Mouse (Mus musculus): Measurements from ENCODE around the gene Gm17662. TPM values are rescaled to one million over a fixed set of nuclear protein-coding genes. Genes with fewer than 3 reads are reported as not detected.

The Gm17662 gene
- polyA plus RNA-seq, 1 experiment from 2014 or later: not detected

DNA sequence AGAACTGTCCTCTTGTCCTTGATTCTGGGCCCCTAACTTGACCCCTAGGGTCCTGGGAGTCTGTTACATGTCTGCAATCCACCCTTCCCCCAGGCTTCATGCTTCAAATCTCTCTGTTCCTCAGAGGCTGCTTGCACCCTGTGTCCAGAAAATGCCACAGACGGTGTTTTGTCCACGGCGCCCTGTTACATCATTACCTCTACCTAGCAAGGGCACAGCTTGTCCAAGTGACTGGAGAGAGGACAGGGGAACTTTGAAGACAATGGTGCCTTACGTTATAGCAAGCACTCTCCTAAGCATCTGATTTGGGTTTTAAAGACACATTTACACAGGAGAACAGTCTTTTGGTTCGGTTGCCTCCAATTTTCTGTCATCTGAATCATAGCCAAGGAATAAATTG, 36.5 kb downstream of the Gm17662 start:
- Histone ChIP-seq H3K27ac (peak overlapping the region; percentile 71), H3K27me3 (replicated peaks) (no peaks in the 10 kb centered on the region), H3K4me3 (no peak overlapping the region), H3K36me3 (replicated peaks) (no peaks in the 10 kb centered on the region), H3K4me1 (peaks cover 24% of the 10 kb centered on the region), H3K9ac (no peak overlapping the region), H3K4me2 (no peak overlapping the region), H3K9me3 (no peaks in the 10 kb centered on the region)
- 65% methylated on average over 5 of the region's 5 CpGs for WGBS
- ATAC-seq (replicated peaks): no peak

DNA sequence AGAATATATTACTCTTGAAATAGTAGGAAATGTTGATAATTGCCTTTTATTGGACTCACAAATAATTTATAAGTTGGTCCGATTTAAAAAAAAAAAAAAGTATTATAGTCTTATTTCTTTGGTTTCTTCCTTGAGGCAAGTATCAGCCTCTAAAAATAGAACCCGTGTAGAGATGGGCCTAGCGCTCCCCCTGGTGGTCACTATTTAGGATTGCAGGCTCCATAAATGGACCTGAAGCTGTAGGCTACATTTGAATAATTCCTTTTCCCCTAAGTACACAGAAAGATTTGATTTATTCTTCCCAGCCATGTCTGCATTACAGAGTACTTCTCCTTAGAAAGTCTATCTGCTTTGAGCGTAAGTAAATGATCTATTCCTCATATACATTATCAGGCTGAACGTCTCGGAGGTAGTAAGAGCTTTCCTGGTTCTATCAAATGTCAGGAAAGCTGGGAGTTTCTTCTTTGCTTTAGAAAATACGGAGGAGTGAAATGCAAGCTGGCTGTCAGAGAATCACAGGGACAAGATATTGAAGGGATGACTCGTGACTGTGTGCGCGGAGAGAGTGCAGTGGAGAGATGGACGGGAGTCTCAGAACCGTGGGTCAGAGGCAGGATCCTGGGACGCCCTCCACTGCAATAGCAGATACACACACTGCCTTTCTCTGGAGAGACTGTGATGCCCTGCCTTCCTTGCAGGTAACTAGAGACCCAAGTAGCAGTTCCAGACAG, 37.0 kb downstream of the Gm17662 start:
- 0 out of 2 replicates have a peak overlapping the region, but pooled peaks have one; percentile 3 for H3K27ac ChIP-seq
- 0 out of 2 replicates have a peak, but pooled peaks have one; percentile 45 for ATAC-seq (replicated peaks)
- H3K9me3 ChIP-seq: no peaks in the 10 kb centered on the region
- H3K36me3 ChIP-seq (replicated peaks): no peaks in the 10 kb centered on the region
- H3K4me2 ChIP-seq: no peak overlapping the region
- peaks cover 19% of the 10 kb centered on the region for H3K4me1 ChIP-seq
- H3K27me3 ChIP-seq (replicated peaks): no peaks in the 10 kb centered on the region
- WGBS: 52% methylated on average over 13 of the region's 13 CpGs
- H3K9ac ChIP-seq: no peak overlapping the region
- no peak overlapping the region for H3K4me3 ChIP-seq

- Histone ChIP-seq H3K4me3 (no peak overlapping the region), H3K27ac (no peak overlapping the region), H3K4me2 (no peak overlapping the region), H3K36me3 (replicated peaks) (no peaks in the 10 kb centered on the region), H3K4me1 (no peaks in the 10 kb centered on the region), H3K27me3 (replicated peaks) (no peaks in the 10 kb centered on the region), H3K9me3 (no peaks in the 10 kb centered on the region), H3K9ac (no peak overlapping the region)
- ATAC-seq (replicated peaks): no peak
- 83% methylated on average over 2 of the region's 2 CpGs for WGBS
These were observed 45.7 kb downstream of the Gm17662 start for GRCm38 (mm10) chr4:104902836-104903235.

- H3K9me3 ChIP-seq: no peaks in the 10 kb centered on the region
- 75% methylated on average over 6 of the region's 6 CpGs for WGBS
- peak; percentile 74 for ATAC-seq (replicated peaks)
These were observed 47.9 kb downstream of the Gm17662 start for GRCm38 (mm10) chr4:104905049-104905448.

More at GRCm38 (mm10) chr4:104905049-104905448, 47.9 kb downstream of the Gm17662 start:
- Histone ChIP-seq H3K36me3 (replicated peaks) (no peaks in the 10 kb centered on the region), H3K9ac (no peak overlapping the region), H3K27ac (no peak overlapping the region), H3K27me3 (replicated peaks) (no peaks in the 10 kb centered on the region), H3K4me1 (no peaks in the 10 kb centered on the region), H3K4me3 (no peak overlapping the region), H3K4me2 (no peak overlapping the region)

Other genes with a start within 250 kb of the Gm17662 start
- 0.17 TPM in 1 of 2 replicates, not detected in the other for gene C8b, start 91.0 kb upstream of the Gm17662 start, polyA plus RNA-seq (2015; fragmentation: Nextera tagmentation; extraction: Ambion mirVana)
- gene C8a, start 19.1 kb downstream of the Gm17662 start, polyA plus RNA-seq (2015; fragmentation: Nextera tagmentation; extraction: Ambion mirVana): not detected in 2 replicates
- 0.20 and 0.32 TPM in 2 replicates for gene Fyb2, start 56.1 kb downstream of the Gm17662 start, polyA plus RNA-seq (2015; fragmentation: Nextera tagmentation; extraction: Ambion mirVana)